Mouse (Mus musculus) small intestine, adult 2 months (tissue): ENCODE measurements around the gene Mcf2l. TPM values are rescaled to one million over a fixed set of nuclear protein-coding genes. Genes with fewer than 3 reads are reported as not detected.
A peak's percentile ranks its signal among the peaks of the same experiment; 100 is the strongest.

Source experiments
- H3K27ac ChIP-seq: fragments of 200-500 bp; 2 replicates; pipeline ENCODE4 v1.5.1; 2012; ENCODE audit warnings: low read depth, low read length, control low read depth, inconsistent platforms; ENCODE audit not compliant: insufficient read depth
- H3K27me3 ChIP-seq: fragments of 200-500 bp; 2 replicates; pipeline ENCODE4 v1.6.1; 2012; ENCODE audit warnings: mild to moderate bottlenecking, moderate library complexity, low read length, inconsistent platforms; ENCODE audit not compliant: control insufficient read depth, insufficient read depth
- H3K36me3 ChIP-seq: fragments of 200-500 bp; 2 replicates; pipeline ENCODE4 v1.6.1; 2012; ENCODE audit warnings: mild to moderate bottlenecking, low read length, control low read depth, inconsistent platforms; ENCODE audit not compliant: control insufficient read depth, insufficient read depth
- H3K4me1 ChIP-seq: fragments of 200-500 bp; 2 replicates; pipeline ENCODE4 v1.6.1; 2012; ENCODE audit warnings: low read length, inconsistent platforms, mixed read lengths; ENCODE audit not compliant: control insufficient read depth, insufficient read depth, insufficient read length
- H3K4me3 ChIP-seq: fragments of 200-500 bp; 2 replicates; pipeline ENCODE4 v1.5.1; 2012; ENCODE audit warnings: low read depth, mild to moderate bottlenecking, control low read depth, inconsistent platforms, low read length, moderate library complexity
- CTCF ChIP-seq: fragments of 200-500 bp; IDR thresholded peaks from 2 replicates; pipeline ENCODE4 v1.5.1; 2012; ENCODE audit warnings: low read depth, mild to moderate bottlenecking, control low read depth, inconsistent platforms, low read length, moderate library complexity, mixed read lengths; ENCODE audit not compliant: insufficient replicate concordance, insufficient read length; ENCODE audit errors: extremely low read depth
- POLR2A ChIP-seq: fragments of 200-500 bp; IDR thresholded peaks from 2 replicates; pipeline ENCODE4 v1.6.1; 2012; ENCODE audit warnings: low read depth, mild to moderate bottlenecking, control low read depth, inconsistent platforms, low read length, moderate library complexity
- WGBS: fragments of 180-500 bp; shearing (Covaris S2); methylation state at CpG from one replicate; pipeline ENCODE4 v1.1.7; 2018; 5-methylcytosine and 5-hydroxymethylcytosine counted together
- polyA plus RNA-seq: library from polyadenylated mRNA; depleted of rRNA; stranded (reverse); fragments of >200 nt; gene quantifications from 2 replicates; pipeline ENCODE4 v1.2.3, GENCODE M21; 2012; rRNA removed

Gene Mcf2l
- polyA plus RNA-seq, 1 experiment, result 11.2 TPM

DNA sequence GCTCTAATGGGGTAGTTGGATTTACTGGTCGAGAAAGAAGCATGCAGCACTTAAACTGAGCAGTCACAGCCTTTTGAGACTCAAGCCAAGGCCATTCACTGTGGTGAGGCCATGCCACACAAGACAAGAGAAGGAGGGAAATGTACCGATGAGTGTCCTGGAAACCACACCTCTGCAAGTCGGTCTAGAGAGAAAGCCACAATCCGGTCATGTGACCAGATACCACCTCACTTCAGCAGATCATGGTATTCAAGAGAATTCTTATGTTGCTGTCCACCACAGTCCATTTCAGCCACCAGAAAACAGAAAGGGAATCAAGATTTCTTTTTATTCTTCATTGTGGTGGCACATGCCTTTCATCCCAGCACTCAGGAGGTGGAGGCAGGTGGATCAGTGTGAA, 167.9 kb downstream of the Mcf2l start:
- Histone ChIP-seq H3K4me3 (no peak overlapping the region), H3K27me3 (no peaks in the 10 kb centered on the region), H3K4me1 (no peaks in the 10 kb centered on the region), H3K27ac (no peak overlapping the region), H3K36me3 (no peaks in the 10 kb centered on the region)
- WGBS, result 63% methylated on average over 4 of the region's 4 CpGs
- TF ChIP-seq POLR2A (no peak), CTCF (no peak)

DNA sequence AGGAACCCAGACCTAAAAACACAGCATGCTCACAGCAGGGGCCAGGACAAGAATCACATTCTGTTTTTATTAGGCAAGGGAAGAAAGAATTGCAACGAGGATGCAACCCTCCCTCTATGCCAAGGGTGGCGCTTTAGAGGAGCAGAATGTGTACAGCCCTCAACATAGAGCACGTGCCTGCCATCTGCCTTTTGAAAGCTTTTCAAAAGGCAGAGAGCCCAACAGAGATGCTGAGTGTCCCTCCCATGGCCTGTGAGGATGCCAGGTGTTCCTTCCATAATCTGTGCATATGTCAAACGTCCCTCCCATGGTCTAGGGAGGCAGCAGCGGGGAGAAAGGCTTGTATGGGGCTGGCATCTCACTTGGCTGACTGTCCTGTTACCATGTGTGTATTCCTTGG, 174.0 kb downstream of the Mcf2l start:
- no peak overlapping the region for H3K27ac ChIP-seq
- H3K4me1 ChIP-seq, result no peaks in the 10 kb centered on the region
- H3K36me3 ChIP-seq, result no peaks in the 10 kb centered on the region
- H3K4me3 ChIP-seq, result no peak overlapping the region
- H3K27me3 ChIP-seq, result no peaks in the 10 kb centered on the region
- WGBS, result 54% methylated on average over 5 of the region's 5 CpGs
- TF ChIP-seq POLR2A (no peak), CTCF (no peak)

DNA sequence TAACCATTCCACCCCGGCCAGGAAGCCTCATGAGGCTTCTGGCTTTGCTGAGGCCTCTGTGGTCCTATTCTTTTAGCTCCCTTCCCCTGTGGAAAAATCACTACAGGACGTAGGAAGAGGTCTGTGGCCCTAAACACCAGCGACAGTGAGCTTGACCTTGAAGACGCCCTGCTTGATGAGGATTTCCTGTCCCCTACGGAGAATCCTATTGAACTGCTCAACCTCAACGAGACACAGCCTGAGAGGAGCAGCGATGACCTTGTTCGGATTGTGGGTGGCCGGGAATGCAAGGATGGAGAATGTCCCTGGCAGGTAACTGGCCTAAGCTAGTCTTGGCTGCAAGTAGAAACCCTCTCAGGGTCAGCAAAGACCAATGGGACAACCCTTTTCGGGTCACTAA, 176.9 kb downstream of the Mcf2l start:
- WGBS, result 84% methylated on average over 10 of the region's 10 CpGs
- Histone ChIP-seq H3K4me3 (no peak overlapping the region), H3K27me3 (no peaks in the 10 kb centered on the region), H3K36me3 (no peaks in the 10 kb centered on the region), H3K4me1 (no peaks in the 10 kb centered on the region), H3K27ac (no peak overlapping the region)
- TF ChIP-seq CTCF (no peak), POLR2A (no peak)

DNA sequence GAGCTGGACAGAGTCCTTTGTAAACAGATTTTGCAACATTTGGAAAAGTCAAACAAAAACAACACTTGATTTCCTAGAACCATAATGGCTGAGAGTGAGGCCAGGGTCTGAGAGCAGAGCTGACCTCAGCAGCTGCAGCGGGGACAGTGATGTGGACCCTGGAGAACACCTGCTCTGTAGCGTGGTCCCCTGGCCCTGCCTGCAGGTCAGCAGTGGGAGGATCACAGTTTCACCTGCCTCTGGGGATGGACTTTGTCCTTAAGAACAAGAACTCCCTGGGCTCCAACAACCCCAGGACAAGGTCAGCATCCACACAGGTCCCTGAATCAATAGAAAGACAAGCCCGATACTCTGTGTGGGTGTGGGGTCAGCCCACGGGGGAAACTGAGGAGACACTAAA, 183.7 kb downstream of the Mcf2l start:
- no peak overlapping the region for H3K27ac ChIP-seq
- no peak for TF ChIP-seq CTCF
- TF ChIP-seq POLR2A, result no peak
- H3K4me3 ChIP-seq, result no peak overlapping the region
- H3K36me3 ChIP-seq, result no peaks in the 10 kb centered on the region
- 39% methylated on average over 4 of the region's 4 CpGs for WGBS
- H3K27me3 ChIP-seq, result no peaks in the 10 kb centered on the region
- H3K4me1 ChIP-seq, result peaks cover 10% of the 10 kb centered on the region; the same call in 1 of the 2 replicates

DNA sequence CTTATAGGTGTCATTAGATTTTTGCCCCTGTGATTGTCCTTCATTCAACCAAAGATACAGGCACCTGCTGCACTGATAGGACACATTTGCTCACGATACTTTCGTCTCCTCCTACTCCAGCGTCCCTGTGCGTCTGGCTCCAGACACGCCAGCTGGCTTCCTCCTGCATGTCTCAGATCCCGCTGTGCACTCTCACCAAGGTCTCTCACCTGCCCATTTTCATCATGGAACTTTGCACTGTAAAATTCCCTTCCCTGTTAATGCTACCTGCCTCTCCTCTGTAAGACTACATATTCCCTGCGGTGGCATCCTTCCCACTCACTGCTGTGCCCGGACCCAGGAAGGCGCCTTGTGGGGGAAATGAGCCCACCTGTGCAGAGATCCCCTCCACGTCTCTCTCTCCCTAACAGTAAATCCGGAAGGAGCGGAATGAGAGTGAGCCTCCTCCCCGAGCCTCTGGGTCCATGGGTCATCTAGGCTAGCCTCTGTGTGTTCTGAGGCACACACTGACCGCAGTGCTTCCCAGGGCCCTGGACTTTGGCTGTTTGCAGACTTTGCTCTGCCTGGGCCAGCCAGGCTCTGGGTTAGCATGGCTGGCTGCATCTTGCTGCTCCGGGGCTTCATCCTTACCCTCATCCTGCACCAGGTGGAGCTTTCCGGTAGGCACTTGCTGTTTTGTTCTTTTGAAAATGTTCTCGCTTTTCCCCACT, 187.0 kb downstream of the Mcf2l start, which contains the start of gene Proz:
TSS of gene Proz (plus strand) at position 474 of the 710 bp plus-strand sequence.
- Histone ChIP-seq H3K36me3 (no peaks in the 10 kb centered on the region), H3K27ac (peak within 1 kb of the TSS; percentile 97), H3K4me1 (peaks cover 20% of the 10 kb centered on the region; the same call in 1 of the 2 replicates), H3K27me3 (no peaks in the 10 kb centered on the region), H3K4me3 (peak within 1 kb of the TSS; percentile 54)
- TF ChIP-seq CTCF (no peak), POLR2A (no peak)
- 27% methylated on average over 17 of the region's 17 CpGs for WGBS

DNA sequence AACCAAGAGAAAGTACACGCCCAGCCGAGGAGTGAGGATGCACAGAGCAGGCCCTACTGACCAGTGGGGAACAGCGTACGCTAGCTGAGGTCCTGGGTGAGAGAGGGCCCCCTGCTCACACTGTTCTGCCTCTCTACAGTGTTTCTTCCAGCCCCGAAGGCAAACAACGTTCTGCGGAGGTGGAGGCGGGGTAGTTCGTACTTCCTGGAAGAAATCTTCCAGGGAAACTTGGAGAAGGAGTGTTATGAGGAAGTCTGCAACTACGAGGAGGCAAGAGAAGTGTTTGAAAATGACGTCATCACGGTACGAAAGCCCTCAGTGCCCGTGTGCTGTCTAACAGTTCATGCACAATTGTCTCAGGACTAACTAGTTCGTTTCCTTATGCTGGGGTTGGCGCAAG, 189.5 kb downstream of the Mcf2l start:
- no peak for TF ChIP-seq POLR2A
- no peak for TF ChIP-seq CTCF
- Histone ChIP-seq H3K27me3 (no peaks in the 10 kb centered on the region), H3K4me1 (peaks cover 16% of the 10 kb centered on the region; the same call in 1 of the 2 replicates), H3K4me3 (no peak overlapping the region), H3K27ac (no peak overlapping the region), H3K36me3 (no peaks in the 10 kb centered on the region)
- 40% methylated on average over 16 of the region's 16 CpGs for WGBS

Other genes starting within 250 kb of the Mcf2l start
- 18.0 and 24.3 TPM in 2 replicates for gene Tubgcp3, start 201.6 kb upstream of the Mcf2l start, polyA plus RNA-seq
- gene Atp11a, start 116.8 kb upstream of the Mcf2l start, polyA plus RNA-seq, result 8.7 and 12.8 TPM in 2 replicates
- 0.30 and 1.1 TPM in 2 replicates for gene F7, start 152.2 kb downstream of the Mcf2l start, polyA plus RNA-seq
- 0.19 and 0.58 TPM in 2 replicates for gene F10, start 163.5 kb downstream of the Mcf2l start, polyA plus RNA-seq
- gene Proz, start 187.1 kb downstream of the Mcf2l start, polyA plus RNA-seq, result 28.0 and 33.2 TPM in 2 replicates
- gene Pcid2, start 231.7 kb downstream of the Mcf2l start, polyA plus RNA-seq, result 8.5 and 13.0 TPM in 2 replicates
- gene Cul4a, start 231.8 kb downstream of the Mcf2l start, polyA plus RNA-seq, result 19.2 and 23.8 TPM in 2 replicates